Mouse (Mus musculus): ENCODE data around the gene Palm3.

- TF ChIP-seq EP300 (IDR thresholded peaks at IDR 0.05), result no peak
- TF ChIP-seq CTCF (IDR thresholded peaks at IDR 0.05), result peak; percentile 9; the same call in 1 of the 2 replicates
Measured at GRCm38 (mm10) chr8:84015833-84016232, 5.4 kb upstream of the Palm3 start.

Data from lung, postnatal 0 days (tissue).